Mouse (Mus musculus) lung, postnatal 4 days (tissue): ENCODE measurements around the gene Wdr91.

ENCODE experiments used
- DNase-seq, 2 experiments: peaks; one replicate each; pipeline ENCODE4 v3.0.0; 2021

Gene Wdr91

DNA sequence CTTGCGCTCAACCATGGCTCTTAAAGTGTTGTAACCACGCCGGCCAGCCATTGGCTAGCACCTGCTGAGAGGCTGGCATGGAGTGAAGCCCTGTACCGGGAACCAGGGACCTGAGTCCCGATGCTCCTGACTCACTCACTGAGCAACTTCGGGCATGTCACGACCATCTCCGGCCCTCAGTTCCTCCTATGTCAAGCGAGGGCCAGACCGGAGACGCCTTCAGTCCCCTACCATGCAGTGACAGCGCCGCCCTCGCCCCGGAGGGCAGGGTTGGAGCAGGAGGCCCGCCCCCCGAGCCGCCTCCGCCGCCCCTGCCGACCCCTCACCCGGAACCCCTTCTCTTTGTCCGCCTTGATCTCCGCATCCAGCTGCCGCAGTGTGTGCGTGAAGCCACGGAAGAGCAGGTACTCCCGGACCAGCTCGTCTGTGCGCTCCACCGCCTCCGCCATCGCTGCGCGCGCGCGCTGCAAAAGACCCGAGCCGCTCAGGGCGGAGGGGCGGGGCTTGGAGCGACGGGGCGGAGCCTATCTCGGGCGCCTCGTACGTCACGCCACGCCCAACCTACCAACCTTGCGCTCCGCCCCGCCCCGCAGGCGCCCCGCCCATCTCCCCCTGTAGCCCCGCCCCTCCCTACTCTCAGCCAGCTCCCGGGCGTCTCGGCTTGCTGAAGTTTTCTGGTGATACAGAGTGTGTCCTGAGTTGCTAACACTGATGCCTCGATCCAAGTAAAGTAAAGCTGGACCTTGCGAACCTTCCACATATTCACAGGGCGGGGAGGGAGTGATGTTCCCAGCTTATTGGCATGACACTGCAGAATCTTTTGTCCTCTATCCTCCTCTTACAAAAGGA lies at the start of gene Wdr91:
Wdr91 (minus strand) TSS at position 506 of the 849 bp plus-strand sequence.
- peak; percentile 93 to 96 for DNase-seq

DNA sequence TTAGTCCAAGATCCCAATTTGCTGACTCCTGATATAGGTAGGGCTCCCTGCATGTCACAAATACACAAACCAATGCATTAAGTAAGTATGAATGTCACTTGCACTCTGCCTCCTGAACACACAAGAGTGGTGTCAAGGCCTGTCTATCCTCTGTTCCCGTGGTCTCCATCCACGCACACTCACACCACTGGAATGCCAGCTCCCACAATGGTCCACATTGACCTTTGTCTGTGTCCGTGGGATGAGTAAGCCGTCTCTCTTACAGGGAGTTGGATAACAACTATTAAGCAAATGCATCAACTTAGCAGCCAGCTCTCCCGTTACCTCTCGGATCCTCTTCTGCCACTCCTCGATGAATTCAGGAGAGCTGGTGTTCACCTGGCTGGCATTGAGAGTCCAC lies 48.5 kb upstream of the Wdr91 start:
- no peak for DNase-seq

DNA sequence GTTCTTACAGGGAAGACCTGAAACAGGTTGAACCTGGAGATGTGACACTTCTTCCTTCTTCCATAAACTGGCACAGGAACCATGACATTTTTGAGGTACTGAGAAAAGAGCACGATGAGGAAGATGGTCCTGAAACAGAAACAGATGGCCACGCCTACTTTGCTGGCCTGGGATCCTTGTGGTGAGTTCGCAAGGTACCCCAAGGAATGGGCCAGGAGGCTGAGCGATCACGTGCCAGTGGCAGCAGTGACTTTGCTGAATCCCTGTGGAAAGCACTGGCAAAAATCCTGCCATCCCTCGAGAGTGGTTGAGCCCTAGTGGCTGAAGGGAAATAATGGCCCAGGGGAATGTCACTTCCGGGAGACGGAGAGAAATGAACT lies 45.2 kb upstream of the Wdr91 start:
- DNase-seq: no peak

DNA sequence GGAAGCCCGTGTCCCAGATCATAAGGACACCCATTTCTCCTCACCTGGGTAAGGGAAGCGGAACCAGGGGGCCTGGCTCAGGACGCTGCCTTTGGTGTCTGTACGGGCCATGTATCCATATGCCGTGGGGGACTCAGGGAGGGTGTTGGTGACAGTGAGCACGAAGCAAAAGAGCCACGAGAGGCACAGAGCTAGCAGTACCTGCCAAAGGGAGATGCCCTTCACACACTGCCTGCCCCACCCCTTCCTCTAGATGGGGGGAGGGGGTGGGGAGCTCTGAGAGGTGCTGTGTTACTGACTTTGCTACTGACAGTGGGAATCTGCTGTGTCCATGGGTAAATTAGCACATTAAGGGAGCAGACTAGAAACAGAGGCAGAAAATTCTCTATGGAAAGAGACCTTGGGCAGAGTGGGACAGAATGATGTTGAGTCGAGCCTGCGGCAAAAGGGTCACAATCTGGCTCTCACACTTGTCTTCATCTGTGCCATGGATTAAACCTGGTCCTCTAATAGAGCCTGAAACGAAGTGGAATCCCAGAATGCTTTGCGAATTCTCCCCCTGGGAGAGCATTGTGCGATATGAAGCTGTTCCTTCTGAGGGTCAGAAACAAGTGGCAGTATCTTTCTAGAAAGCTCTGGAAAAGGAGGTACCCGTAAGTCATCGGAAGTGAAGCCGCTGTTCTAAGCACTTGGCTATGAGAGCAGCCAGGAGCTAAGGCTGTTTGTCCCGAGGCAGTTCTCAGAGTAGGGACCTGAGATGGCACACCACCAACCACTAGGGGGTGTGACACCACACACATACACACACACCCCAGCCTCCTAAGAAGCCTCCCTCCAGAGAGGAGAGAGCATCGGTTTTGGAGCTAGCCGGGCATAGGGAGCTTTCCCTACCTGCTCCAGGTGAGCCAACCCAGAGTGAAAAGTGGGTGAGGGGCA lies 44.5 kb upstream of the Wdr91 start:
- peak in 1 of 2 experiments; percentile 42 for DNase-seq

DNA sequence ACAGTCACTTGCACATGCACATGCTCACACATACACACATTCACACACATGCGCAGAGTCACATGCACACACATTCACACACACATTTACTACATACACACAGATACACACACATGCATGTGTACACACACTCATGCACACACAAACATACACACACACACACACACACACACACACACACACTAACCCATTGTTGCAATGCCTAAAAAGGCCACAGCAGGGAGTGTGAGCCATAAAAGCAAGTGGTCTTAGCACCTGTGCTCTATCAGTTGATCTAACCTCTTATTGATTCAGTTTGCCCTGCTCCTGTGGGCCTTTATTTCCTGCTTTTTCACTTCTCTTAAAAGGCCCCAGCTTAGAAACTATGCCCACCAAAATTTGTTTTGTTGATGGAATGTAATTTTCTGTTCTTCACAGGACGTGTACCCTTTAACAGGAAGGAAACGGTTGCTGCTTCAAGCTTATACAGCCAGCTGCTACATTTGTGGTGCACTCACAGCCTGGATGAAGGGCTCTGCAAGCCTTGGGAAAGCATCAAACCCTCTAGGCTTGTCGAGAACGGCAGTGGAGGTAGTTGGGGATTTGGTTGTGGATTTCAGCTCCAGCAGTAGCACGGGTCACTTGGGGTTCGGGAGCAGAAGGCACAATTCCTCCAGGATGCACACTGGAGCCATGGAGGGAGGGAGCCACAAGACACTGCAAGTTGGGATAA lies 41.4 kb upstream of the Wdr91 start:
- DNase-seq: no peak

DNA sequence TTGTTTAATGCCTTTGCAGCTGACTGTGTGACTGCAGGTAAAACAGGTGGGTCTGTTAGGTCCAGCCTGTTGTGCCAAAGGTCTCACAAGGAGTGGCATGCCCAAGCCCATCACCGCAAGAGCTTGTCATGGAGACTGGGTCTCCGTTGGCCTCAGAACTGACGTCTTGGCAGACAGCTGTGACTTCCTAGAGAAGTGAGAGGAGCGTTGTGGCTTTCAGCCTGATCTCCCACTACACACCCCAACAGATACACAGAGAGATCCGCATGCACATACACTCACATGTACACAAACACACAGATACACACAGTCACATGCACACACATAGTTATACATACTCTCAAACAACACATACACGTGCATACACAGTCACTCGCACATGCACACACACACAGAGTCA lies 40.8 kb upstream of the Wdr91 start:
- DNase-seq: no peak

DNA sequence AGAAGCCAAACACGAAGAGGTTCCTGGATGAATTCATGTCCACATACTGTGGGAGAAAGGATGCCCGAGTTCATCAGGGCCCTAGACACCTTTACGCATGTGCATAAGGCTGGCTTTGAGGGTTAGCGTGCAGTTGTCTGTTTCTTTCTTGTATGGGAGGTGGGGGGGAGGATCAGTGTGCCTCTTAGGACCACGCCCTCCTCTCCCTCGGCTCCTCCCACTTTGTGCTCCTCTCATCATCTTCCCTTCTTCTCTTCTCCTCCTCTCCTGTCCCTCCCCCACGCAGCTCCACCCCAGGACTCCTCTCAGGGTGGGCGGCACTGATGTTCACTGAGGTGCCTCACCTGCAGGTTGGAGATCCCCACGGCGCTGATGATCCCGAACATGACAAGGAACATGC lies 37.8 kb upstream of the Wdr91 start:
- no peak for DNase-seq

DNA sequence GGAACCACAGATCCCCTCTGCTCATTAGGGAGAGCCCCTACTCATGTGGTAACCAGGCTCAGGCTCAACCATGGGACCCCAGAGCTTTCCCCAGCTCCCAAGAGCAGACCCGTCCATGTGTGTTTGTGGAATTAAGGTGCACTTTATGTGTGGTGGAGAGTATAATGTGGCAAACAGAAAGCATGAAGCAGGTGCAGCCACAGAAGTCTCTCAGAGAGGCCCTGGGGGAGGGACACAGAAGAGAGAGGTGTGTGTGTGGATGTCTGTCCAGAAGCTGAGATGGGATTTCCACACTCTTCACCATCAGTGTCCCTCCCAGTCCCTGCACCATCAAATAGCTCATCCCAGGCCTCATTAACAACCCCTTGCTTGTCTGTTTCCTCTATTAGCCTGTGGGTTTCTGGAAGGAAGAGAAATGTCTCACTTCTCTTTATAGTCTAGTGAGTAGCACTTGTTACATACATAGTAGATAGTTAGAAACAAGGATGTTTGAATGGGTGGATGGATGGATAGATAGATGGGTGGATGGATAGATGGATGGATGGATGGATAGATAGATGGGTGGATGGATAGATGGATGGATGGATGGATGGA lies 35.9 kb upstream of the Wdr91 start:
- no peak for DNase-seq

DNA sequence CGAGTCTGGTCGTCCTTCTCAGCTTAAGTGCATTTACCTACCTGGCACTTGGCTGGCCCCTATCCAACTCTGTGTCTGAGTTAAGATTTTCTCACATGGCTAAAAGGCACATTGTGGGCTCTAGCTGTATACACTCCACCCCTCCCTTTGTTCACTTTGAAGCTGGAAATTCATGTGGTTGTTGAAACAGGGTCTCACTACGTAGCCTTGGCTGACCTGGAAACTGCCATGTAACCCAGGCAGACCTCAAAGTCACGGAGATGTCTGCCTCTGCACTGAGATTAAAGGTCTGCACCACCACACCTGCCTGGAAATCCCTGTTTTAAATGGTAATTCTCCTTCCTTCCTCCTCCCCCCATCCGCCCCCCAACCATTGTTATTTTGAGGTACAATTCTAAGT lies 32.8 kb upstream of the Wdr91 start:
- no peak for DNase-seq

DNA sequence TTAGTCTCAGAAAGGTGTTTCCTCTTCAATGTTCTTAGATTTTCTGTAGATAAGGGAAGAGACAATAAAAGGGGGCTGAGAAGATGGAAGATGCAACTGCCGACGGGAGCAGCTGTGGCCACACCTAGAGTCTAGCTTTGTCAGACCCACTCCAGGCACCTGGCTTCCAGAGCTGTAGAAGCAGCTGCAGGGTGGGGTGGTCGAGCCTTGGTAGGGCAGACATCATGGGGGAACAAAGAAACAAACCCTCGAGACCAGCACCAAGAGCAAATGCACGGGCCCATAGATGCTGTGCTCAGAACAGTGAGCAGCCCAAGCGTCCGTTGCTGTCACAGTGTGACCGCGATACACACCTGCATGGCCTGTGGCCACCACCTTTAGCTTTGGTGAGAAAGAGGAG lies 31.8 kb upstream of the Wdr91 start:
- no peak for DNase-seq

DNA sequence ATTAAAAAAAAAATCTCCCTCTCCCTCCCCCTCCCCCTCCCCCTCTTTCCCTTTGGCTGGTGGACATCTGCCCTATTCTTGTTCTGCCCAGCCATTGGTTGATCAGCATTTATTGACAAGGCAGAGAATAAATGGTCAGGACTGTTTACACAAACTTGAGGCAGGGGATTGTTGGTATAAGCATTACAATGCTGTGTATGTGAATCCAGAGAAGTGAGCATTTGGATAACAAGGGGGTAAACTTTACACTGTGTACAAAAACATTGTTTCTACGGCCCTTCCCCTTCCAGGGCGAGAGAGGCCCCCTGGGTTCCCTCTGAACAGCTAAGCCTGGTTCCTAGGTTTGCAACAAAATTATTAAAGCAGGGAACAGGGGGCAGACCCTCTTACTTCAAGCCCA lies 30.8 kb upstream of the Wdr91 start:
- no peak for DNase-seq

DNA sequence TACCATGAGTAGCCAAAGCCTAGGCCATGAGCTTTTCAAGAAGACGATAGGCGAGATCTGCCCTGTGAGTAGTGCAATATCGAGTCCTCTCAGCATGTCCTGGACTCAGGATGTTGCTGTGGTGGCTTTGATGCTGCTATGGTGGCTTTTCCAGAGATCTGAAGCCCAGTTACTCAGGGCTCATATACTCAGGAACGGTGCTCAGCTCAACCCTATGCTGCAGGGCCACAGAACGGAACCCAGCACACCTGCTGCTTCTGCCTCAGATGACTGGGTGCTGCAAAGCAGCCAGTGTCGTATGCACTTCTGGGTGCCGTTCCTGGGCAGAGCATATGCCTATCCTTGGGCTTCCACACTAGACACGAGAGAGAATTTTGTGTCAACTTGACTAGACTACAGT lies 28.8 kb upstream of the Wdr91 start:
- no peak for DNase-seq

DNA sequence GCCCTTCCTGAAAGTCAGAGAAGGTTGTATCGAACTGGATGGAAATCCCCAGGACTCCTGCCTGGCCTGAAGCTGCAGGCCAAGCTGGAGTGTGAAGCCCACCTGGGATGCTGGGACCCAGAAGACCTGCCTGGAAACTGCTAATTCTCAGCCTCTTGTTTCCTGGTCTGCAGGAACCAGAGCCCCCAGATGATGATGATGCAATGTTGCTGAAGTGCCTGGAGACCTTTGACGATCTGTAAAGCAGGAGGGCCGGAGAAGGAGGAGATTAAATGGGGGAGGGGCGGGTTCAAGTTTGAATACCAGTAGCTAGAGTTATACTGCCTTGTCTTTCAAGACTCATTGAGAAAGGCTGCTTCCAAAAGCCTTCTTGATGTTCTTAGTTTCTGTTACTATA lies 28.3 kb upstream of the Wdr91 start:
- DNase-seq: no peak

DNA sequence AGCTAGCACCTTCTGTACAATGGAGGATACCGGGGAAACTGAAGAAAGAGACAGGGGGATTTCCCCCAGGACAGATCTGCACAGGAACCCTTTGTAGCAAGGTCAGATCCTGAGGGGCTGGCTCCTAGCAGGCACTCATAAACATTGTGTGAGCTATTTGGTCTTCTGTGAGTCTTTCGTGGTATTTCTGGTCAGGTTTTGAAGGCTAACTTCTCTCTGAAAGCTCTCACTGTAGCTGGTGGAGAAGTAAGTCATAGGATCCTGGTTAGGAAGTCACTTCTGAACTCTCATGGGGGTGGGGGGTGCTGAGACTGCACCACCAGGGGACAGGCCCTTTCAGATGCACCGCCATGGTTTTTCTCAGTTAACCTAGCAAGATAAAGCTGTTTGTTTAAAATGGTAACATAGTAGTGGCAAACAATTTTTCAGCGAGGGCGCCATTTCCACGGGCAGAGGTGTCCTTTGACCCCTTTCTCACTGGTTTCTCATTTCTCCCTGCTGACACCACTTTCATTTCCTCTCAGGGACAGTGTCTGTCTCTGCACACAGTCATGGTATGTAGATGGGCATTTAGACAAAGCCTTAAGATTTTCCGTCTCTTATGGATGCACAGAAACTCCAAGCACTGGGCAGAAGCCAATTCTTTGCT lies 27.7 kb upstream of the Wdr91 start:
- DNase-seq: no peak

DNA sequence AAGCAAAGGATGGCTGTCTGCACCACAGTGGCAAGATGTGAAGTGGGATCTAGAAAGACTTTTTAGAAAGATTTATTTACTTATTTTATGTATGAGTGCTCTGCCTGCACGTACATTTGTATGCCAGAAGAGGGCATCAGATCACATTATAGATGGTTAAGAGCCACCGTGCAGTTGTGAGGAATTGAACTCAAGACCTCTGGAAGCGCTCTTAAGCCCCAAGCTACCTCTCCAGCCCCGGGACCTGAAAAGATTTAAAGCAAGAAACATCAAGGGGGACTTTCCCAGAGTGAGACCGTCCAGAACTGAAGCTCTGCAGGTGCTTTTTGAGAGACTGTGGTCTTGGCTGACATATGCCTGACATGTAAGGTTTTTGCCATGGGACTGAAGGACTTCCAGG lies 26.1 kb upstream of the Wdr91 start:
- no peak for DNase-seq

DNA sequence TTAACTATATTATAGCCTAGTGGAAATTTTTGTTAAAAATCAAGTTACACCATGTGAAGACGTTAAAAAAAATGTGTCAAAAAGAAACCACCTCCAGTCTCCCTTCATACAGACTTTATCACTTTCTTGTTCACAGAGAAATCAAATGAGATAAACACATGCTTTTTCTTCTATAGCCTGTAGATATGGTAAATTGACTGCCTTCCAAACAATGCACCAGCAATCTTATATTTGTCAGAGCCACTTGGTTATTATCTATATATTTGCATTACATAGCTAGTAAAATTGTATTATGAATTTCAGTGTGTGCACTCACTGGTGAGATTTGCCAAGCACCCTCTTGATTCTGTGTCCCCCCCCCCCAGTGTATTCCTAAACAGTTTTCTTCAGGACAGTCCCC lies 22.0 kb upstream of the Wdr91 start:
- DNase-seq: no peak

DNA sequence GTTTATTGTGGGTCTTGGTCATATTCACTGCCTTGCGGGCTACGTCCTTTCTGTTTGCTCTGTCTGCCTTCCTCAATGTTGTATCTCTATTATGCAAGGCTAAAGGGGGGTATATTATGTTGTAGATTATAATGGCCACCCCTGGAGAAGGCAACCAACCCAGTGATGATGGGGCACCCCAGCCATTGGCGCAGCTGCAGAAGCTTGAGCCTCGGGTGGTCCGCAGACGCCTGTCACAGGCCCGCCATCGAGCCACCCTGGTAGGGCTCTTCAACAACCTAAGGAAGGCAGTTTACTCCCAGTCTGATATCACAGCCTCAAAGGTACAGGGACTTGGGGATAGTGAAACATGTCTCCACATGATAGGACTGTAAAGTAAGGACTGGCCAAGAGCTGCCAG lies 16.9 kb upstream of the Wdr91 start:
- DNase-seq: no peak

DNA sequence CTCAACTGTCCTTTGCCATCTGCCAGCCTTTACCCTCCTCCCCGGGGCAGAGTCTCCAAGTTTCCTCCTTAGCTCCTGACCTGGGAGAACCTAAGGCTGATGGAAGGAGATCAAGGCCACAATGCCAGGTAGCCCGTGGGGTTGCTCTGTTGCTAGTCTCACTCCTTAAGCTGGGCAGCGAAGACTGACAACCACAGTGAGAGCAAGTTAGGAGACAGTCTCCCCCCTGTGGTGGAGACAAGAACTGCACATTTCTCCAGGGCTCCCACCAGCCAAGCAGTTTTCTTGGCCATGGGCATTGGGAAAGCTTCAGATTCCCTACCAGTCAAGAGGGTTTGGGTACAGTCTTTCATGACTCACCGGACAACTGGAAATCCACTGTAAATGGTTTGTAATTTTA lies 16.5 kb upstream of the Wdr91 start:
- DNase-seq: peak; percentile 55 to 78

DNA sequence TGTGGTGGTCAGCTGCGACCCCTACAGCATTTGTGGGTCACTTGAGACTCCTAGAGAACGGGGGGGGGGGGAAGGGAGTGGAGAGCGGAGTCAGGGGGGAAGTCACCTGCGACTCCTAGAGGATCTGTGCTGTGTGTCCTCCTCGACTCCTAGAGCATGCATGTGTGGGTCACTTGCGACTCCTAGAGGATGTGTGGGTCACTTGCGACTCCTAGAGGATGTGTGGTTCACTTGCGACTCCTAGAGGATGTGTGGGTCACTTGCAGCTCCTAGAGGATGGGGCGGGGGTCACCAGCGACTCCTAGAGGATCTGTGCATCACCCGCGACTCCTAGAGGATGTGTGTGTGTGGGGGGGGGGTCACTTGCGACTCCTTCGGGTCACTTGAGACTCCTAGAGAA lies 11.3 kb upstream of the Wdr91 start:
- DNase-seq: peak; percentile 71 to 79

DNA sequence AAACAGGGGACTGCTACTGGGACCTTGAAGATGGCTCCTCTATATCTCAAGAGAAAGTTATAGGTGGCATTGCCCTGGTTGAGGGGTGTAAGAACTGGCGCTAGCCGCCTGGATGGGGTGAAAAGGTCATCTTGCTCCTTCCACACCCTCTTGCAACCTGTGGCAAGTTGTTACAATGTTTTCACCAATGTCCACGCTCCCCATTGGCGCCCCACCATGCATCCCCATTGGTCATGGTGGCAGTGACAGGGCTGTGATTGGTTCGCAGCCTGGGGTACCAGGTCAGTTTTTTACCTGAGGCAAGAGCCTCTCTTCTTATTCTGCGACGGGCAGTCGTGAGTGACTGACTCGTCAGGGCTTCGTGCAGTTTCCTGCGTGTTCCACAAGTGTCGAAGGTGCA lies 10.0 kb upstream of the Wdr91 start:
- DNase-seq: no peak

DNA sequence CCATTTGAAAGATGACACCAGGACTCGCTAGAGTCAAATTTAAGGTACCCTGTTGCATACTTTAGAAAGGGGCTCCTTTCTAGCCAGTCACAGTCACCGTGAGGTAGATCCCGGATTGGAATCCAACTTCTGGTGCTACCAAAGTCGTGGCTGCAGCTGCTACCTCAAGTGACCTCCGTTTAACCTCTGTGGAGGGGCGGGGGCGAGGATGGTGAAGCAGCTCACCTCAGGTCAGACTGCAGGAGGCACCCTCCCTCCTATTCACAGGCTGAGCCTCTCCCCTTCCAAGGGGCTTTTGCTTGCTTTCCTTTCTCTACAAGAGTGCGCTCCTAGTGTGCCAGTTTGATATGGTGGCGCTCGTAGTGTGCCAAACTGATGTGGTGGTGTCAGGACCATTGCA lies 9.3 kb upstream of the Wdr91 start, which contains the start of gene Stra8:
Stra8 (plus strand) TSS at position 208 of the 400 bp plus-strand sequence.
- DNase-seq: no peak

DNA sequence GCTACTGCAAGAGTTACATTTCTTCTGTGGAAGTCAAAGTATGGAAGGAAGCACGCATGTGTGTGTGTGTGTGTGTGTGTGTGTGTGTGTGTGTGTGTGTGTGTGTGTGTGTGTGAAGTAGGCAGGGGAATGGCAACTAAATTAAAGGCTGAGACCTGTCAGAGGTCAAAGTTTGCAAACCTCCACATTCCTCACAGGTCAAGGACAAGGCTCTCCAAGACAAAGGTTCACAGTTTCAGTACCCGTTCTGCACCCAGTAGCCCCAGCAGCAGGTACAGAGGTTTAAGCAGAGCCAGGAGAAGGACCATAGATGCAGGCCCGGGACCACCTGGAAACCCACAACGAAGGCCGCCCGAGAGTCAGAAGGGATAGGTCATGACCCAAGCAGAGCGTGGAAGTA lies 8.5 kb upstream of the Wdr91 start:
- DNase-seq: no peak
